Mouse (Mus musculus): ENCODE results near the gene Sec1.

Sec1 gene

GRCm38 (mm10) chr7:45641391-45642040 lies 52.7 kb downstream of the Sec1 start:
- DNase-seq (ENCODE audit: extremely low spot score, low spot score) = no peak

- DNase-seq (ENCODE audit: extremely low spot score, low spot score) = no peak
These were observed 53.8 kb downstream of the Sec1 start for GRCm38 (mm10) chr7:45640191-45640957.

GRCm38 (mm10) chr7:45639561-45640027 lies 54.6 kb downstream of the Sec1 start, which contains the start of gene Mamstr:
Gene Mamstr (plus strand): TSS chr7:45639977.
- DNase-seq (ENCODE audit: extremely low spot score, low spot score) = no peak

GRCm38 (mm10) chr7:45638623-45639401 lies 55.4 kb downstream of the Sec1 start:
- peak; percentile 90 for DNase-seq (ENCODE audit: extremely low spot score, low spot score)

- DNase-seq (ENCODE audit: extremely low spot score, low spot score) = no peak
These were observed 56.5 kb downstream of the Sec1 start for GRCm38 (mm10) chr7:45637710-45638109.

GRCm38 (mm10) chr7:45635711-45636688 lies 58.2 kb downstream of the Sec1 start:
- DNase-seq (ENCODE audit: extremely low spot score, low spot score) = no peak

- DNase-seq (ENCODE audit: extremely low spot score, low spot score) = no peak
These were observed 59.1 kb downstream of the Sec1 start for GRCm38 (mm10) chr7:45634946-45635681.

GRCm38 (mm10) chr7:45632499-45632898 lies 61.7 kb downstream of the Sec1 start:
- DNase-seq (ENCODE audit: extremely low spot score, low spot score) = no peak

- no peak for DNase-seq (ENCODE audit: extremely low spot score, low spot score)
These were observed 63.9 kb downstream of the Sec1 start for GRCm38 (mm10) chr7:45630064-45630907.

- DNase-seq (ENCODE audit: extremely low spot score, low spot score) = peak; percentile 86
These were observed 65.6 kb downstream of the Sec1 start for GRCm38 (mm10) chr7:45628364-45629294.
